Mouse (Mus musculus) stomach, postnatal 0 days (tissue): ENCODE data around the gene Tradd.

Source experiments
- CTCF ChIP-seq: IDR thresholded peaks from 2 replicates; pipeline ENCODE4 v1.5.1; 2016; ENCODE audit warnings: antibody characterized with exemption, low read depth, mild to moderate bottlenecking, moderate library complexity
- EP300 ChIP-seq: optimal IDR thresholded peaks from 2 replicates; pipeline ENCODE3; 2016; ENCODE audit warnings: antibody characterized with exemption

DNA sequence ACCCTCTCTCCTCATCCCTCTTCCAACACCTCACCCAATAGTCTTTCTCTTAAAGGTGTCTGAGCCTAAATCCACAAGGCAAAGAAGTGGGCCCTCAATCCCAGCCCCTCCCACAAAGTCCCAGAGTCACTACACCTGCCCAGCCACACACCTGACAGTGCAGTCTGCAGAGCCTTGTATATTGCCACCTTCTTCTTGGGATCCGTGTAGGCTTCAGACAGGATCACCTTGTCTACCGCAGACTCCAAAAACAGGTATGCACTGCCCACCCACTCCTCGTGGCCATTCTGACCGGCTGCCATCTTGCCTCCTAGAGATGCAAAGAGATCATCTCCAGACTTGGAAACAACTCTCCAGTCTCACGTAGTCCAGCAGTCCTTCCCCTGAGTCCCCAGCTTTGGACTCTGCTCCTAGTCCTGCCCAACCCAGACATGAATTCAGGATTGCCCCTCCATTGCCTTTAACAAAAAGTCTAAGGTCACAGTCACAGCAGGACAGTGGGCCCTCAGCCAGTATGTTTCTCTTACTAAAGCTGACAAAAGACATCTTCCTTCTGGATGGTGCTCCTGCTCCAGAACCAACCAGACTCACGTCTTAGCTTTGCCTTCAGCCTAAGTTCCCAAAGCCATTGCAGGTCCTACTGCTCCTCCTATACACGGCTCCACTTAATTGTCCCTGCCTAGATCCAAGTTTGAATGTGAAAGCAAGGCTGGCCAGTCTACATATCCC is 3.9 kb downstream of the Tradd start:
- TF ChIP-seq CTCF (no peak), EP300 (no peak)
